Mouse (Mus musculus): ENCODE data around the gene Enah.

- TF ChIP-seq CTCF (IDR thresholded peaks at IDR 0.05; ENCODE audit: borderline replicate concordance, extremely low read depth, insufficient read depth, insufficient read length) (no peak), POLR2A (IDR thresholded peaks at IDR 0.05; ENCODE audit: borderline replicate concordance, extremely low read depth, insufficient read depth, insufficient read length, poor library complexity, severe bottlenecking) (no peak)
These were observed 171.6 kb downstream of the Enah start for GRCm38 (mm10) chr1:181848210-181848609.
